24 mouse cellular contexts compared by ENCODE assay signal in genomic region chr14:31918921-31919320, GRCm38 (mm10).
"Had no signal": no experiment of that assay in that cellular context is flagged by ENCODE, and none has a peak within 500 bp of the region (broad histone marks: within the 10 kb centered on the region; RNA-seq: fewer than 3 reads in every experiment).

No protein-coding gene starts in this region.

- DNase-seq: gastrocnemius, postnatal 14 days; gastrocnemius, postnatal 36 days; heart, adult 2 months; heart, postnatal 14 days; heart, postnatal 36 days; kidney, adult 11 months; kidney, adult 2 months; kidney, adult 9 months; kidney, postnatal 14 days; kidney, postnatal 36 days; layer of hippocampus, adult 9-11 months; liver; liver, embryonic 13.5 days had no signal

- H3K36me3 ChIP-seq: heart, embryonic 13.5 days; heart, embryonic 15.5 days; hindbrain, embryonic 13.5 days; hindbrain, embryonic 15.5 days; kidney, embryonic 15.5 days; limb, embryonic 10.5 days; limb, embryonic 12.5 days; liver, embryonic 13.5 days; liver, embryonic 15.5 days had no signal

- H3K4me1 ChIP-seq: heart, embryonic 13.5 days; heart, embryonic 15.5 days; hindbrain, embryonic 13.5 days; hindbrain, embryonic 15.5 days; kidney, embryonic 15.5 days; limb, embryonic 10.5 days; limb, embryonic 12.5 days; liver, embryonic 13.5 days; liver, embryonic 15.5 days had no signal

- H3K9me3 ChIP-seq: hindbrain, embryonic 13.5 days; hindbrain, embryonic 15.5 days; kidney, embryonic 15.5 days; limb, embryonic 10.5 days; liver, embryonic 15.5 days had no signal

- H3K9ac ChIP-seq: heart, embryonic 13.5 days; heart, embryonic 15.5 days; hindbrain, embryonic 13.5 days; hindbrain, embryonic 15.5 days; kidney, embryonic 15.5 days; limb, embryonic 12.5 days; liver, embryonic 13.5 days; liver, embryonic 15.5 days had no signal

- H3K27ac ChIP-seq: heart, adult 2 months; heart, embryonic 13.5 days; heart, embryonic 15.5 days; hindbrain, embryonic 13.5 days; hindbrain, embryonic 15.5 days; hindbrain, postnatal 0 days; kidney, embryonic 15.5 days; kidney, postnatal 0 days; left cerebral cortex, adult 2 months; limb, embryonic 10.5 days; limb, embryonic 12.5 days; liver, embryonic 13.5 days; liver, embryonic 15.5 days had no signal

- H3K4me3 ChIP-seq: heart, adult 2 months; heart, embryonic 13.5 days; heart, embryonic 15.5 days; hindbrain, embryonic 13.5 days; hindbrain, embryonic 15.5 days; kidney, embryonic 15.5 days; left cerebral cortex, adult 2 months; limb, embryonic 10.5 days; limb, embryonic 12.5 days; liver, embryonic 13.5 days; liver, embryonic 15.5 days had no signal

- H3K27me3 ChIP-seq: heart, embryonic 13.5 days; heart, embryonic 15.5 days; hindbrain, embryonic 13.5 days; hindbrain, embryonic 15.5 days; kidney, embryonic 15.5 days; limb, embryonic 12.5 days; liver, embryonic 13.5 days; liver, embryonic 15.5 days had no signal
